Mouse (Mus musculus): ENCODE data around the gene Creld2.

DNA sequence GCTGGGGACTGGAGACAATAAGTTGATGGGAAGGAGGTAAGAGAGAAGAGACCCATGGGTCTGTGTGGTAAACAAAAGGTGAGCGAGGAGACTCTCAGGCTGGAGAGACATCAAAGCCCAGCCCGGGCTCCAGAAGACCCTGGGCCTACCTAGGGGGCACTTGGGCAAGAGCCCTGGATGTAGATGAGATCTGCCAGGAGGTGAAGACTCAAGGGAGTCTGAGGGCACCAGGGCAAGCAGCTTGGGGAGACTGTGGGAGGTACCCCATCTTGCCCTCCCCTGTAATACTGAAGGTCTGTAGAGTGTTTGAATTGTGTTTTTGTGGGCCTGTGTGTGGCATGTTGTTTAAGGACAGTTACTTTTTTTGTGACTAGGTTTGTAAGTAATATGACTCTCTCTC, 39.3 kb downstream of the Creld2 start:
- no peak for TF ChIP-seq CTCF (IDR thresholded peaks at IDR 0.05; ENCODE audit: low read depth)
- TF ChIP-seq EP300 (IDR thresholded peaks at IDR 0.05; ENCODE audit: low read depth): no peak
